Mouse (Mus musculus) spleen, embryonic (tissue): ENCODE results near the gene Mlph.

Experiments
- CTCF ChIA-PET: fragments of 350-600 bp; sonication (Branson Sonifier 250); formaldehyde crosslinking; loops from one replicate; lab custom pipeline; 2022; lab: Charles Lee

Mlph gene

GRCm38 (mm10) chr1:90909161-90909560, 5.7 kb upstream of the Mlph start:
- CTCF ChIA-PET = no interaction called here

GRCm38 (mm10) chr1:90909631-90910152, 5.2 kb upstream of the Mlph start:
- CTCF ChIA-PET = no interaction called here

GRCm38 (mm10) chr1:90913231-90913630, 1.7 kb upstream of the Mlph start:
- CTCF ChIA-PET = no interaction called here

- CTCF ChIA-PET = no interaction called here
Observed at GRCm38 (mm10) chr1:90917509-90917908, 2.6 kb downstream of the Mlph start.

GRCm38 (mm10) chr1:90921687-90922086, 6.8 kb downstream of the Mlph start:
- CTCF ChIA-PET = no interaction called here

GRCm38 (mm10) chr1:90926030-90926429, 11.1 kb downstream of the Mlph start:
- CTCF ChIA-PET = interaction anchor here (0.7 kb wide), 1 partner anchor 313 kb away, joined by 5 read pairs; no protein-coding TSS in a partner anchor

- CTCF ChIA-PET = no interaction called here
Observed at GRCm38 (mm10) chr1:90927308-90927707, 12.4 kb downstream of the Mlph start.

GRCm38 (mm10) chr1:90927929-90928574, 13.2 kb downstream of the Mlph start:
- CTCF ChIA-PET = no interaction called here

GRCm38 (mm10) chr1:90928575-90928934, 13.7 kb downstream of the Mlph start:
- CTCF ChIA-PET = no interaction called here

- CTCF ChIA-PET = no interaction called here
Observed at GRCm38 (mm10) chr1:90933001-90933400, 18.1 kb downstream of the Mlph start.

GRCm38 (mm10) chr1:90936990-90937389, 22.1 kb downstream of the Mlph start:
- CTCF ChIA-PET = no interaction called here

- CTCF ChIA-PET = no interaction called here
Observed at GRCm38 (mm10) chr1:90939980-90940379, 25.1 kb downstream of the Mlph start.

GRCm38 (mm10) chr1:90945171-90945570, 30.3 kb downstream of the Mlph start:
- CTCF ChIA-PET = no interaction called here

- CTCF ChIA-PET = no interaction called here
Observed at GRCm38 (mm10) chr1:90947252-90947651, 32.4 kb downstream of the Mlph start.

- CTCF ChIA-PET = no interaction called here
Observed at GRCm38 (mm10) chr1:90949309-90949708, 34.4 kb downstream of the Mlph start.

- CTCF ChIA-PET = no interaction called here
Observed at GRCm38 (mm10) chr1:90951670-90952069, 36.8 kb downstream of the Mlph start.

GRCm38 (mm10) chr1:90952808-90953207, 37.9 kb downstream of the Mlph start, which contains the start of gene Prlh:
TSS of gene Prlh (plus strand) at chr1:90953108.
- CTCF ChIA-PET = no interaction called here

- CTCF ChIA-PET = no interaction called here
Observed at GRCm38 (mm10) chr1:90953688-90954087, 38.8 kb downstream of the Mlph start.

- CTCF ChIA-PET = interaction anchor here (0.7 kb wide), 1 partner anchor 27 kb away, joined by 3 read pairs; no protein-coding TSS in a partner anchor
Observed at GRCm38 (mm10) chr1:90956245-90957096, 41.6 kb downstream of the Mlph start.

- CTCF ChIA-PET = no interaction called here
Observed at GRCm38 (mm10) chr1:90962526-90962925, 47.6 kb downstream of the Mlph start.

GRCm38 (mm10) chr1:90962994-90963393, 48.1 kb downstream of the Mlph start:
- CTCF ChIA-PET = no interaction called here

GRCm38 (mm10) chr1:90967583-90967982, 52.7 kb downstream of the Mlph start:
- CTCF ChIA-PET = no interaction called here

GRCm38 (mm10) chr1:90968649-90969048, 53.8 kb downstream of the Mlph start:
- CTCF ChIA-PET = no interaction called here
